Mouse (Mus musculus): ENCODE data around the gene Slc25a22.

DNA sequence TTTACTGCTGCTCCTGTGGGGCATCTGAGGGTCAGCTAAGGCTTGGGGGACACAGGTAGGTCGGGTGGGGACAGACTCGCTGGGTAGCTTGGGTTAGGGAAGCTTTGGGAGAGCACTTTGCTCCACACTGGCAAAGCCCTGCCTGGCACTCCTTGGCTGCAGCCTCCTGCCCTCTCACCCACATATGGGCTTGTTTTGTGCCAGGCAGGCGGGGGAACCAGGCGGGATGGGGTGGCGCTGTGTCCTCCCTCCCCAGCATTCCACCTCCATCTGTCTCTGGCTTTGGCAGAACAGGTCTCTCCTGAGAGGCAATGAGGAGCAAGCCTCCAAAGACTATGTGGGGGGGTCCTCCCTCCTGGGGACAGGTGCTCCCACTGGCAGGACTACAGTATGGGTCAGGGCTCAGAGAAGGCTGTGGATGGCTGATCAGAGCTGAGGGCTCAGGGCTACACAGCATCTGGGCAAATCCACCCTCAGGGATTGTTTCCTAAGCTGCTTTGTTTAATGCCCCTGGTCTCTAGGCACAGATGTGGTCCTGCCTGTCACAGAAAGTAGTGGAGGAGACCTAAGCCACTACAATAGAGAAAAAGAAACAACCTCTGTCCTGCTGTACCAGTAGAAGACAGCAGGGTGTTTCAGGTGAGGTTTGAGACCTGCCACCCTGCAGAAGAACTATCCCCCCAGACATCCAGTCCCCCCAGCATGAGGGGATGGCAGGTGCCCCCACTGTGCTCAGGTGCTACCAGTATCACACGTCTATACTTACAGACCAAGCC lies 4.8 kb downstream of the Slc25a22 start:
- no peak for TF ChIP-seq CTCF (IDR thresholded peaks at IDR 0.05; ENCODE audit: extremely low read depth, insufficient read length, insufficient replicate concordance, low read depth, low read length)
- TF ChIP-seq POLR2A (IDR thresholded peaks at IDR 0.05; ENCODE audit: low read depth, low read length), result no peak

Data from small intestine, adult 2 months (tissue).